Mouse (Mus musculus) kidney, adult 9 months (tissue): ENCODE data around the gene Palld.

Experiments used
- DNase-seq: peaks from one replicate; pipeline ENCODE4 v3.0.0; 2022

The Palld gene

DNA sequence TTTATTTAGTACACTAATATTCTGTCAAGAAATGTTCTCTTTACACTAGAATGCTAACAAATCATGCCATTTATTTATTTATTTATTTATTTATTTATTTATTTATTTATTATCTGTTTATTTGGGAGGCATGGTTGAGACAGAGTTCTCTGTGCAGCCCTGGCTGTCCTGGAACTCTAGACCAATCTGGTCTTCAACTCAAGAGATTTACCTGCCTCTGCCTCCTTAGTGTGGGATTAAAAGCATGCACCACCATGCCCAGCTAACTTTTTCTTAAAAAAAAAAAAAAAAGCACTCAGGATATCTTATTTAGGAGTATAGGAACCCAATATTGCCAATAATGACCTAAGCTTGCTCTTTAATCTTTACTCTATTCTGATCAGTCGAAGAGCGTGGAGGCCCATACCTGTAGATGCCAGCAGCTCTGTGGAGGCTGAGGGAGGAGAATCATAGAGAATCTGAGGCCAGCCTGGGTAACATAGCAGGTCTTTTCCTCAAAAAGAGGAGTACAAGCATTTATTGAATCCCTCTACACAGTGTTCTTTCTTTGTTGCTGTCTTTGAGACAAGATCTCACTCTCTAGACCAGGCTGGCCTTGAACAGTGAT, 415.5 kb downstream of the Palld start:
- DNase-seq: no peak

DNA sequence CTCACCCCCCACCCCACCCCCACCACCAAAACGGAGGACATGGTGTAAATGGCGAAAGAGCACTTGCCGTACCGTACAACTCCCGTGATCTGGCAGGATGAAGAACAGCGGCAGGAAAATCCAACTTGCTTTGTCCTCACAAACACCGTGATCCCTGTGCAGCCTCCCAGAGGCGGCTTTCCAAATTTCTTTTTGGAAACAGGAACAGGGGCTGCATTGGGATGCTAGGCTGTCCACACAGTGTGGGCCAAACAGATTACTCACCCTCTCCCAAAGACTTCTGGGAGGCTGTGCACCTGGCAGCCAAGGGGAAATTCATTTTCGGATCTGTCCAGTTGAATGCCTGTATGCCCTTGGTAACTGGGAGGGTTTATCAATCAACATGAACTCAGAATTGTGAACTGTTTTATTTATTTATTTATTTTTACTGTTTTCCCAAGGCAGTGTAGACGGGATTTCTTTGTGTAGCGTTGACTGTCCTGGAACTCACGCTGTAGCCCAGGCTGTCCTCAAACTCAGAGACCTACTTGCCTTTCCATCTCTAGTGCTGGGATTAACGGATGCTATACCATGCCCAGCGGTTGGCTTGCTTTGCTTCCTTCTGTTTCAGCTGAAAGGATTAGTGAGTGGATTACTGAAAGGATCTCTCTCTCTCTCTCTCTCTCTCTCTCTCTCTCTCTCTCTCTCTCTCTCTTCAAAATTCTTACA, 422.1 kb downstream of the Palld start:
- DNase-seq: no peak

DNA sequence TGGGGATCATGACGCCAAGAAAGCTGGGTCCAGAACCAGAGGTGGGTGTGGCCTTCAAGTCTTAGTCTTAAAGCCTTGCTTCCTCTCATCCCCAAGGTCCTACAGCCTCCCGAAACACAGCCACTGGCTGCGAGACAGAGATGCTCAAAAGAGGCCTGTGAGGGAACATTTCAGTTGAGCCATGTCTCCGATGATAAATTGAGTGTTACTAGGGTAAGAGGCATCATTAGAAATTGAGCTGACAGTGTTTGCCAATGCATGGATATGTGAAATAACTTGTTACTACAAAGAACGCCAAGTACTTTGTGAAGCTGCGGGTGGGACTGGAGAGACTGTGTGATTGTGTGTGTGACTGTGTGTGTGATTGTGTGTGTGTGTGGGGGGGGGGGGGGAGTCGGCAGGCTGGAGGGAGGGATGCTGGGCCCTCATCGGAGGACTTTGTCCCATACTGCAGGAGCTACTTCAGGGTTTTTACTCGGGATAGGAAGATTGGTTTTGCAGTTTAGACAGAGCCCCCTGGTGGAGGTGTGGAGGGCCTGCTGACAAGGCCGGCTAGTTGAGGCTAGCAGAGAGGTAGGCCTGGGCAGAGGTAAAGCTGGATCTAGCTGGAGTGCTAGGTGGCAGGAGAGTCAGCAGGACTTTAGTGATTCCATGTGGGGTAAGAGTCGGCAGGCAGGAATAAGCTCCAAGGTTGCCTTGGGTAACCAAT, 422.8 kb downstream of the Palld start:
- DNase-seq: peak; percentile 84

DNA sequence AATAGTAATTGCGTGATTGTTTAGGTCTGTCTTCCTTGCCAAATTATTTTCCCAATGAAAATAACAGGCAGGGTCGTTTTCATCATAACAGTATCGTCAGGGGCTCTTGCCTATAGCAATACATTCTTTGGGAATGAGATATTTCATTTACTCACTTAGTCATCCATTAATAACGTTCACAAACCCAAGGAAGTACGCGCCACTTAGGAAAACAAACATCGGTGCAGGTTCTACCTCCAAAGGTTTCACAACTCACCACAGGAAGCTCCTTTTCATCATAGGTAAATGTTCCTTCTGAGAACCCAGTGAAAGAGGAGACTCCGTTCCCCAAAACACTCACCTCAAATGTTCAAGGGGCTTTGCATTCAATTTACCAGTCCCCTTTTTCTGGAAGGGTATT, 423.7 kb downstream of the Palld start:
- DNase-seq: no peak

DNA sequence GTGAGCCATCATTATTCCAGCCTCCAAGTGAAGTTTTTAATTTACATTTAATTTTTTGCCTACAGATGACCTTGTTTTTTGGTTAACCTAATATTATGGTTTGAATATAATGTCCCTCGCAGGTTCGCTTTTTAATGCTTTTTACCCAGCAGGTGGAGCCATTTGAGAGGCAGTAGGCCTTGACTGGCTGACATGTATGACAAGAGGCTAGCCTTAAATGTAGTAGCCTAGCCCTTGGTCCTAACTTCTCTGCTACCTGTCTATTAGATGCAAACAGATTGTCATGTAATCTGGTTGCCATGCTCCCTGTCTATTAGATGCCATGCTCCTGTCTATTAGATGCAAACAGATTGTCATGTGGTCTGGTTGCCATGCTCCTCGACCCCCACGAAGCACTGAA, 424.3 kb downstream of the Palld start:
- no peak for DNase-seq

DNA sequence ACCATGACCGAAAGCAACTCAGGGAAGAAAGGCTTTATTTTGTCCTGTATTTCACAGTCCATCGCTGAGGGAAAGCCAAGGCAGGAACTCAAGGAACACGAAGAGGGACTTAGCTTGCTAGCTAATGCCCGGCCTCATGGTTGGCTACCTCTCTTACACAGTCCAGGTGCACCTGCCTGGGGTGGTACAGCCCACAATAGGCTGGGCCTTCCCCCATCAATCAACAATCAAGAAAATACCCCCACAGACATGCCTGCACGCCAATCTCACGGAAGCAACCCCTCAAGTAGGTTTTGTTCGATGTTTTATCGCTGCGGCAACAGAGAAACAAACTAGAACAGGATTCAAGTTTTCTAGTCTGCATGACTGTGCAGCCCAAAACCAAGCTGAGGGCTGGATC, 426.3 kb downstream of the Palld start:
- no peak for DNase-seq

DNA sequence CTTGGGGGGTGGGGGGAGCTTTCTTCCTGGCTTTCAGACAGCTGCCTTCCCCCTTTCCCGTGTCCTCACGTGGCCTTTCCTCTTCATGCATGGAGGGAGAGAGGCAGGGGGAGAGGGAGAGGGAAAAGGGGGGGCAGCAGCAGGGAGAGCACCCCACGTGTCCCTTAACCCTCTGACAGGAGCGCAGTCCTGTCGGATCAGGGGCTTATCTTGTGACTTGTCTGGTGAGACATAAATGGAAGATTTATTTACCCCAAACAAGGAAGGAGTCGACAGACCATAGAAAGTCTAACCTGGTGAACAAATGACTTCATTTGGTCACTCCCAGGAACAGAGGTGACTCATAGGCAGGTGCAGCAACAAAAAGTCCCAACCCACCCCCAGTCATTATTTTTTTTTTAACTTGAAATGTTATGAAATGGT, 427.2 kb downstream of the Palld start:
- no peak for DNase-seq

- DNase-seq: no peak
Measured at GRCm38 (mm10) chr8:61470213-61470612, 432.3 kb downstream of the Palld start.

DNA sequence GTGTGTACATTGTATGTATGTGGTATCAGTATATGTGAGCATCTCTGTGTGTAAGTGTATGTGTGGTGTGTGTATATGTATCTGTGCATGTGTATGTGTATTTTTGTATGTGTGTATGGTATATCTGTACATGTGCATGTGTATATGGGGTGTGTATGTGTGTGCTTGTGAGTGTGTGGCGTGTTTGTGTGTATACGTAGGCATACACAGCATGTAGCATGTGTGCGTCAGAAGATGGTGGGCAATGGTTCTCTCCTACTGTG, 435.0 kb downstream of the Palld start:
- DNase-seq: no peak

DNA sequence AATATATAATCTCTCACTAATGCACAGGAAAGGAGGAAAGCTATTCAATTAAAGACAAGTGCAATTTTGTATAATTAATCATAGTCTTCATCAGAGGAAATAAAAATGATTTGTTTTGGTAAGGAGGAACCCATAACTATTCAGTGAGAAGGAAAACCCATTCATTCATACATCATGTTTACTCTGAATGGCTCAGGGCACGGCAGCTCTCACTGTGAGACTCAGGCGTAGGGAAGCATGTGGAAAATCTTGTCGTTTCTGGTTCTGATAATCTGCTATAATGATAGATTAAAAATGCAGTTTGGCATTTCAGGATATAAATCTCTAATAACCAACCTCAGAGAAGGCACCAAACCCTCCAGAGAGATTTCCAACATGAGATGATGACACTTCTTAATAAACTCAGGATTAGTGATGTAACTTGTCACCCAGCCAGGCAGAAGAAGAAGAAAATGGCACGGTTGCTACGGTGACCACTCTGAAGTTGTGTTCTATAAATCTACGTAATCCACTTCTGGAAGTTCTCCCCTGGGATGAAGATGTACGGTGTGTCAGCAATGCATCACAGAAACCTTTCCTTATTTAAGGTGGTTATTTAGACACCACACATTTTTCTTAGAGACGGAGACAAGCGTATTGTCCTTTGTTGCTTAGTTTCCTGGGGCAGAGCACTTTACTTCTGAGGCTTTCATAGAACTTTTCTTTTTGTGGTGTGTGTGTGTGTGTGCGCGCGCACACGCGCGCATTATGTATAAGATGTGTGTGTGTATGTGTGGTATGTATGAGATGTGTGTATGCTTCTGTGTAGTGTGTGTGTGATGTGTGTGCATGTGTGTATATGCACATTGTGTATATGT, 435.6 kb downstream of the Palld start:
- DNase-seq: no peak

DNA sequence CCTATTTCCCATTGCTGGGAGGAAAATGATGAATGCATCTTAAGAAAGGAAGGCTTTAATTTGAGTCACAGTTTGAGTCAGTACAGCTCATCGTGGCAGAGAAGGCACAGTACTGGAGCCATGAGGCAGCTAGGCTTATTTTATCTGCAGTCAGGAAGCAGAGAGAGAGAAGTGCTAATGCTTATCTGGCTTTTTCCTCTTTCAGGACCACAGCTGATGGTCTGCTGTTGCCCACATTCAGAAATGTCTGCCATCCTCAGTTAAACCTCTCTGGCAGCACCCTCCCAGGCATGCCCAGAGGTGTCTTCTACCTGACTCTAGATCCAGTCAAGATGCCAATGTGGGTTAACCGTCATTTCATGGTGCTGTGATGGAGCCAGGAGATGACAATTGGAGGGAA, 438.1 kb downstream of the Palld start:
- no peak for DNase-seq

DNA sequence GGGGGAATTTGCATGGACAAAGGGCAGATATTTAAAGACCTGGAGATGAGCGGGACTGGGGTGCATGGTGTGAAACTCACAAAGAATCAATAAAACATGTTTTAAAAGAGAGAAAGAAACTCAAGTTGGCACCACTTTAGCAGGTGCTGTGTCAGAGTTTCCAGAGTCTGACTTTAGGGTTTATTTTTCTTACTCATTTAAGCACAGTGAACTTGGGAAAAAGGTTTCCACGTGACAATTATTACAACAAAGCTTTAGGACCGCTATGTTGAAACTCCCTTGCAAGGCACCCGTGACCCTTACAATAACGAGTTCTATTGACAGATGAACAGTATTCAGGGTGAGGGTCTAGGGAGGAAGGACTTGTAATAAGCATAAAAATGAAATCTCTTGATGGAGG, 440.3 kb downstream of the Palld start:
- no peak for DNase-seq
